Mouse (Mus musculus) frontal cortex, postnatal 14 days (tissue): Measurements from ENCODE around the gene P2ry6.

Experiments
- DNase-seq, 2 experiments: peaks; one replicate each; pipeline ENCODE4 v3.0.0; 2022; ENCODE audit warnings: low spot score in 2 of 2

The P2ry6 gene

DNA sequence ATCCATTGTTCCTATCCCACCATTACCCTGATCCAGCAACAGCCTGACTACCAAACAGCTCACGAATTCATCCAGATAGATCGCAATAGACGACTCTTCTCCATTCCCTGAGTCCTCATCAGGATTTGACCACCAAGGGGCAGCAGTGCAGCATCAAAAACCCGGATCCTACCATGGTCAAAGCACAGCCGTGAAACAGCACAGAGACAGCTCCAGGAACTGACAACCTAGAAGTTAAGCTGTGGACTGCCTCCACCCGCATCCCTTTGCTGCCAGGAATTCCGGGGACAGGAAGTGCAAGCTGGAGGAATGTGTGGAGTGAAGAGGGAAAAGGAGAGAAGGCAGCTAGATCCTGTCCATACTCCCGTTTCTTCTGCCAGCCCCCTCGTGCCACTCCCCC is 13.6 kb upstream of the P2ry6 start:
- DNase-seq, result peak; percentile 53 to 72

DNA sequence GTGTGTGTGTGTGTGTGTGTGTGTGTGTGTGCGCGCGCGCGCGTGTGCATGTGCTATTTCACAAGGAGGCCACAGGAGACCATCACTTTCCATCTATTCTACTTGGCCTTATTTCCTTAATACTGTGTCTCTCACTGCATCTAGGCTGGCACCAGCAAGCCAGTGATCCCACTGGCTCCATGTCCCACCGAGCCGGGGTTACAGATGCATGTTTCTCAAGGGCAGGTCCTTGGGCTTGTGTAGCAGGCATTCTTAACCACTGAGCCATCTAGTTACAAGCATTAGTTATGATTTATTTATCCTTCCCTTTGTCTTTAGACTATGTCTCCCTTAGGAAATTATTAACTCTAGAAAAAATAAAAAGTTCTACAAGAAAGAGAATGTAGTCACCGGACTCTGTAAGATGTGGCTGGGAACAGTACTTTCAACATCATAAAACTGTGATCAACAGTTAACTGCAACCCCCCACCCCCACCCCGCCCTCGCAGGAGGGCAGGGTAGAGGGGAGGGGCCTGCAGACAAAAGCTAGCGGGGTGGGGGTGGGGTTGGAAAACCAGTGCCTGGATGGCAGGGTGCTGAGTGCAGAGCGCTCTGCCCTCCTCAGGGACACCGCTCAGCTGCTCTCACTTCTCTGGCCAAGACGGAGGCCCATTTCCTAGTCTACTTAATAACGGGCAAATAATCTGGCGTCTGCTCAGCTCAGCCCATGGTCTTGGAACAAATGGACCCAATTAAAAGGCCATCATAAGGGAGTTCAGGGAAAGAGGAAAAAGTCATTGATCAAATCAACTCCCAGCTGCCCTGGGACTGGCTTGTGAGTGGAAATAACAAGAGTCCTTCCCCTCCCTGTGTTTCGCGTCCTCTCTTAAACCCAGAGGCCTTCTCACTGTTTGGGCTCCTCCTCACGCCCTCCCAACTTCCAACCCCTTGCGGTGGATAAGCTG is 10.3 kb upstream of the P2ry6 start:
- no peak for DNase-seq

DNA sequence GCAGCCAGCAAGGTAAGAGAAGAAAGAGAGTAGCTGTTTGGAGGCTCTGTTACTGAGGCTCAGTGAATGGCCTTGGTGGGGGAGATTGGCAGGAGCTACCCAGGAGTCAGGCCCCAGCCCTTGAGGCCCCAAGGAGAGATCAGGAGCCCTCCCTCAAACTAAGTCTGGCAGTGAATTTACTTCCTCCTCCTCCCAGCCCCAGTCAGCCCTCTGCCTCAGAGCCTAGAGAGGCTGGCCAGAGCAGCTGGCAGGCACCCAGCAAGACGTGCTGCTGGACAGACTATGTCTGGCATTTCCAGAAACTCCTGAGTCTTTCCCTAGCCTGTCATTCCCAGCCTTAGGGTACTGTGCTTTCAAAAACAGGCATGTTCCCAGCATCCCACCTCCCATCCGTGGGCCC is 4.7 kb upstream of the P2ry6 start:
- peak in 1 of 2 experiments; percentile 28 for DNase-seq

DNA sequence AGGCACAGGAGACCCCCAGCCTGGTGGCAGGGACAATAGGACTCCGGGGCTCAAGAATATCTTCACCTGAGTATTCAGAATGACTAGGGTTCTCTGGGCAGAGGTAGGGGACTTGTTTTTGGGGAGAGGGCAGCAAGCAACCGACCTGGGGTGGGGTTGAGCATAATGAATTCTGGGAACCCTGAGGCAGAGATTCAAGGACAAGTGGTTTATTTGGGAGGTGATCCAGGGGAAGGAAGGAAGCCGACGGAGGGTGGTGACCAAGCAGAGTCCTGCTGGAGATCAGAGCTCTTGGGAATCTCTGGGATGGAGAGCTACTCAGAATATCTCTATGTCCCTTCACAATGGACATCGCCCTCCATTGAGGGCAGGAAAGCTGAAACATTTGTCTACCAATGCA is 3.7 kb upstream of the P2ry6 start:
- no peak for DNase-seq

DNA sequence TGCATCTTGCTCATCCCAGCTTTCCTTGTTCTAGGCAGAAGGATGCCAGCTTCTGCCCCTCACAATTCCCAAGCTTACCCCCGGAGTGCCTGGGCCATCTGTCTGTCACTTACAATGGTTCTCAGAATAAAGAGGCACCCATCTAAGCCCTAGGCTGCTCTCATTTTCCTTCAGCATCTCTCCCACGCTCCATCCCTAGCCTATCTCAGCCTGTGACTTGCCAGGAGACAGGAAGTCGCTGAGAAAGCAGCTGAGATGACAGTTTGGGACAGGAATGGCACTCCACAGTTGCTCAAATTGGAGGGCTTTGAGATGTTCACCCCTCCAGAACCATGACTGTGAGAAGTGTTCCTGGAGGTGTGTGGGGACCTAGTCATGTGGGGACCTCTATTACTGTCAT is 1.6 kb downstream of the P2ry6 start:
- DNase-seq, result no peak

DNA sequence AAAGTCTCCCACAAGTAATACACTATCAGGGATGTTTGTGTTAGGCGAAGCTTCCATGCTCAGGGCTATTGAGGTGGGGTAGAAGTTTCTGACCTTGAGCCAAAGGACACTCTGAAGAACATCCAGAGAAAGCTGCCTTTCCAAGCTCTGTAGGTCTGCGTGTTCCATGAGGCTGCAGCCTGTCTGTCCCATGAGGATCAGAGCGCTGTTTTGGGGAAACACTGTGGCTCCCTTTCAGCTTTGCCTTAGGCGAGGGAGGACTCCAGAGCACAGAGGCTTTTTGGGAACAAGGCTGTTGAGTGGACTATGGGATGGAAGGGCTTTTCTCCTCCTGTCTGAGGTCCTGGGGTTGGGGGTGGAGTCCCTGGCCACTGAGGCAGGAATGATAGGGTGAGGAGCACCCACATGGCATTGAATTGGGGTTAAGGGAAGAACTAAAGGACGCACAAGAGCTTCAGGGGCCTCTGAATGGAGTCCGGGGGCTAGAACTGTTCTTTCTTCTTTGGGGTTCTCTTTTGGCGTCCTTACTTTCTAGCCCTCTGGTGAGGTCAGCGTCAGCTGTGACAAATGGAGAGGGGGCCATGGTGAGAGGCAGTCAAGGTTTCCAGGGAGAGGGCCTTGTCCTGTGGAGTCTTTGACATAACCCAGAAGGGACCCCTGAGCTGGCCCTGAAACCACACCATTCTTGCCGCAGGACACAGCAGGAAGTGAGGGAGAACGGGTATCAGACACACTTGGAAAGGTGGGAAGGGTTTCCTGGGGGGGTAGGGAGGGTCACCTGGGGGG is 5.4 kb downstream of the P2ry6 start:
- no peak for DNase-seq

DNA sequence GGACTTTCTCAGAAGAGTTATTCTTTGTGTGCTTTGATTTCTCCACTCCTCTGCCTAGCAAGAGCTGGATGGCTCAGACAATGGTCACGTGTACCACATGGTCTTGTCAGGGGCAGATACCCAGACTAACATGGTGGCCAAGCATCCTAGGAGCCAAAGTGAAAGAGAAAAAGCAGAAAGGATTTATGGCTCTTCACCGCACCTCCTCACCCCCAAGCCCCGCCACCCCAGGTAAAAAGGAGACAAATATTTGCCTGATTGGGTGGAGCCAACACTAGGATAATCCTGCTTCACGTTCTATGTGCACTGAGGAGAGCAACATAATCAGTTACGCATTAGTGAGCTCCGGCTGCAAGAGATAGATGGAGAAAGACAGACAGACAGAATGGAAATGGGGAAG is 6.1 kb downstream of the P2ry6 start:
- no peak for DNase-seq

DNA sequence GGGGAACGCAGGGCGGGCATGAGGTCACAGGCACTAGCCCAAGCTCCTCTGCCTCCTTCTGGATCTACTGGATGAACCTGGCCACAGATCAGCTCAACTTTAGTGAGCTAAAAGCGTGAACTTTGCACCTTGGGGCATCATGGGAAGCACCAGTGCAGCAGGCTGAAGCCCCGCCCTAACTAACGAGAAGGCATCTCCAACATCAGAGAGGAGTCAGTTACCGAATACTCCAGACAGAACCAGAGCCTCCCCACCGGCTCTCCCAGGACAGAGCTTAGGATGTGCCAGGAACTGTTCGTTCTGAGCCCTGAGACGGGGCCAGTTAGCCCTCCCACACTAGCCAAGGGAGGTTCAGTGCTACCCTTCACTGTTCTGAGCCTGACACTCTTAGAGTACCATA is 6.6 kb downstream of the P2ry6 start:
- no peak for DNase-seq

DNA sequence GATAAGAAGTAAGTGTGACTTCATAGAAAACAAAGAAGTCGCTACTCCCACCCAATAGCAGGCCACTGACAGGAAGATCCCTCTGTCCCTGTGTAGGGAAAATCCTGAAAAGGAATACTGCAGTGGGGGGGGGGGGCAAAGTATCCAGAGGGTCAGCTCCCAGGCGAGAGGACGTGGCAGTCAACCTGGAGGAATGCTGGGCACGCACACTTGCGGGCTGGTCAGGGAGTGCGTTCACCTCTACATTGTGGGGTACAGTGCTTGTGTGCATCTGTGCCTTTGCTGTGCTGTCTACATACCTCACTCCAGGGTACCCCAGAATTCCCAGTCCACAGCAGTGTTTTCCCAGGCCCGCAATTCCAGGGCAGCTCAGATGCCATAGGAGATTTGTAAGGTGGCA is 8.4 kb downstream of the P2ry6 start:
- DNase-seq, result no peak

DNA sequence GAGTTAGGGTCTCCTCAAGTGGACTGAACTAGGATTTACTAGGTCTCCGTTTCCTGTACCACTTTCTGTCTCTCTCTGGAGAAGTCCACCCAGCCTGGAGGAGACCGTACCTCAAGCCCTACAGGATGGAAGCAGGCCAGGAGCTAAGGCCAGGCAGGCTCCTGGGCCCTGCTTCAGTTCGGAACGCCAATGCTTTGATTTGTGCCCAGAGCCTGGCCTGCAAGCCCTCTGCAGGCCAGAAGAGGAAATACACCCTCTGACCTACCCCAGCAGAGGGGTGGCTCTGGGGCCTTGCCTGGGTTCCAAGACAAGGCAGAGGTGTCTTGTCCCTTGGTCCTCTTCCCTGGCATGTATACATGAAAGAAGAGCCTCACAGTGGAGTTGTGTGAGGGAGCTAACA is 9.4 kb downstream of the P2ry6 start:
- DNase-seq, result no peak

DNA sequence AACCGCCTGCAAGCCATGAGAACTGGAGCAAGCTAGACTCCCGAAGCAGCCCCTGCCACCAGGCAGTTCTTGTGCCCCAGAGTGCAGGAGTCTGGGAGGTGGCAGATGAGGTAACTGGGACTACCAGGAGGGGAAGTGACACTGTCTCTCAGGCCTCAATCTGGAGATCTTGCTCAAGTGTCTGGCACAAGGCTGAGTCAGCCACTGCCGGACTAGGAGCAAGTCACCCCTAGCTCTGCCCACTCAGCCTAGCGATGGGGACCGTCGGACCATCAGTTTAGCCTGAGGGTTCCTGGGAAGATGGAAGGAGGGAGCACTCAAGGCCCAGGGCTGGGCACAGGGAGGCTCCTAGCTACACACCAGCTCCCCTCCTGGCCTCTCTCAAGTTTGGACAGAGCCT is 10.2 kb downstream of the P2ry6 start:
- no peak for DNase-seq

DNA sequence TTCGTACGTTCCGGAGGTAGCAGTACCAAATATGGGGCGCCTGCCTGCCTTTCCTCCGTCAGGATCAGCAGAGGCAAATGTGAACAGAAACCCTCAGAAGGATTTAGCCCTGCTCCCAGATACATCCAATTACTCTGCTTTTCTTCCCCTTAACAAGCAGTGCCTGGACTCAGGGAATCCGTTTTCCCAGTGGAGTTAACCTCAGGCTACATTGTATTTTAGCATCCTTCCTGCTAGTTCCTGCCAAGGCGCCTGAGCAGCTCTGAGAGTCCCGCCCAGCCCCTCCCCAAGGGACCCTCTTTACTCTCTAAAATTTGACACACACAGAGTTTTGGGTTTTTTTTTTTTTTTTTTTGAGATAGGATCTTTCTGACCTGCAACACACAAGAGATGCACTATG is 11.1 kb downstream of the P2ry6 start:
- no peak for DNase-seq

DNA sequence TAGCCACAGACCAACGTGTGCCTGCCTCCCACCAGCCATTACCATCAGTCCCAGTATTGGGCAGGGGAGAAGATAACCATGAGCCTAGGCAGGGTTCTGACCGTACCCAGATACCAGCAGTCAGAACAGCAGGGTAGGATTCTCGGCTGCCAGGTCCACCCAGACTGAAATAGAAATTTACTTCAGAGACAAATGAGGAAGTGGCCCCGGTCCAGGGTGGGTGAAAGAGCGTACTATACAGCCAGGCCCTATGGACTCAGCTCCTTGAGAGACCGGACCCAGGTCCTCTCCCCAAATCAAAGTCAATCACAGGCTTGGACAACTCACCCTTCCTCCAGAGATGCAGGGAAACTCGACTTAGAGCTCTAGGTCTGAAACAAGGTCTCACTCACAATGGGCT is 13.3 kb downstream of the P2ry6 start:
- no peak for DNase-seq

DNA sequence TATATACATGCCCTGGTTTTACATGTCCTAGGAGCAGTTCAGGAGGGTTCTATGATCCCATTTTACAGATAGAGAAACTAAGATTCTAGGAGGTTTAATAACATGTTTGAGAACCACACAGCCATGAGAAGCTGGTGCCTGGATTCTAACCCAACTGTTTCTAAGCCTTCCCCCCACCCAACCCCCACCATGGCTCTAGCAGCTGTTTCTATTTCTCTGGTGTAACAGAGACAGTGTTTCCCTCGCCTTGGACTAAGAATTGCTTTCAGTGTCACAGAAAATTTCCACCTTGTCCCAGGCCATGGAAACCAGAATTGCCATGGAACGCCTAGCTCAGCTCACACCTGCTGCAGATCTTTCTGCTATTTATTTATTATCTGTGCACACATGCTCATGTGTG is 14.0 kb downstream of the P2ry6 start:
- DNase-seq, result no peak

DNA sequence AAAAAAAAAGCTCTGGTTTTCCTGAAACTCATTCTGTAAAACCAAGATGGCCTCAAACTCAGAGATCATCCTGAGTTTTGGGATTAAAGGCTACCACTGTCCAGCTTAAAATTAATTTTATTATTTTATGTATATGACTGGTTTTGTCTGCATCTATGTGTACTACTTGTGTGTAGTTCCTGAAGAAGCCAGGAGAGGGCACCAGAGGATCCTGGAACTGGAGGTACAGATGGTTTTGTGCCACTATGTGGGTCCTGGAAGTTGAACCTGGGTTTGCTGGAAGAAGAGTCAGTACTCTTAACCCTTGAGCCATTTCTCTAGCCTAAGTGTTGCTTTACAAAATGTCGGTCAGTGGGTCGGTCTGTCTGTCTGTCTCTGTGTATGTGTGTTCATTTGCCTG is 16.0 kb downstream of the P2ry6 start:
- DNase-seq, result no peak

DNA sequence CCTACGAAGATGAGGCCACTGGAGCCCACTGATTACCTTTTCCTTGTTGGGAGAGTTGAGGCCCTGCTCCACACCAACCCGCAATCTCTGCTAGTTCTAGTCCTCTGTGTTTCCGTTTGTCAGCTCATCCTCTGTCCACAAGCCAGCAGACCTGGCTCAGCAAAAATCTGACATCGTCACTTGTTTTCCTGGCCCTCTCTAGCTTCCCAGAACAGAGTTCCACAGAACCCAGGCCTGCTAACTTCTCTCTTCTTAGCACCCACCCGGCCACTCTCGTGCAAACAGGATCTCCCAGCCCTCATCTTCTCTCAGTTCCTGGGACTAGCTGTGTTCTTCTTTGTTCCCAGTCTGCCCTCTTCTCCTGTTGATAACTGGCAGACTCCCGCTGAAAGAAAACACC is 21.8 kb downstream of the P2ry6 start:
- DNase-seq, result no peak

DNA sequence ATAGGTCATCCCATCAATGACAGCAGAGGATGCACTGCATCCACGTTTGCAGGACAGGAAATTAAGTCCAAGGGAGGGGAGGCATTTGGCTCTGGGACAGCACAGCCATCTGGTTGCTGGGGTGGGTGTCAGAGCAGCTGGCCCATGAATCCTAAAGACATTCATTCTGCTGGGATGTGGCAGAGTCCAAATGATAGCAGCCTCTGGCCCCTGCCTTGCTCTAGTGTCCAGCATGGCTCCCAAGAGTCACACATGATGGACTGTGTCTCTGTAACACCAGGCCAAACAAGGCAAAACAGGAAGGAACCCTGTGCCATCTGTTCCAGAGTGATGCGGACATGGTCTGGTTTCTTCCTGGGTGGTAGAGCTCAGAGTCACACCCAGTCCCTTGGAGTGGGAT is 22.5 kb downstream of the P2ry6 start:
- no peak for DNase-seq

DNA sequence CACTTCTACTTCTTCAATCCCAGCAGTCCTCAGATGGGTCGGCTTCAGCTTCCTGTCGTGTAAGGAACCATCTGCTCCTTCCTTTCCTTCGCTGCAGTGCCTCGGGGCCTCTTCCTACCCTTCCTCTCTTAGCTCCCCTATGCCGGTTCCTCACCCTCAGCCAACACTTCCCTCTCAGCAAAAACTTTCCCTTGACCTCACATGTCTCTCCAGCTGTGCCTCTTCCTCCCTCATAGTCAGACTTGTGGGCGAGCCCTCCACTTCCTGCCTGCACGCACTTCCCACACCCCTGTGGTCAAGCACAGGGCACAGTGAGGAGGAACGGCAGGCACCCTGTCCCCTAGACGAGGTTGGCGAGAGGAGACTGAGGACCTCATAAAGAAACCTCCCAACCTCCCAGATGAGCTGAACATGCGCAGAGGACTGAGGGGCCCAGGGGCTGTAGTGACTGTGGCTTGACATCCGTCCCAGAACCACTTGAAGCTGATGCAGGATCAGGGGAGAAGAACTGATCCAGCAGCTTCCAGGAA is 23.9 kb downstream of the P2ry6 start:
- no peak for DNase-seq

DNA sequence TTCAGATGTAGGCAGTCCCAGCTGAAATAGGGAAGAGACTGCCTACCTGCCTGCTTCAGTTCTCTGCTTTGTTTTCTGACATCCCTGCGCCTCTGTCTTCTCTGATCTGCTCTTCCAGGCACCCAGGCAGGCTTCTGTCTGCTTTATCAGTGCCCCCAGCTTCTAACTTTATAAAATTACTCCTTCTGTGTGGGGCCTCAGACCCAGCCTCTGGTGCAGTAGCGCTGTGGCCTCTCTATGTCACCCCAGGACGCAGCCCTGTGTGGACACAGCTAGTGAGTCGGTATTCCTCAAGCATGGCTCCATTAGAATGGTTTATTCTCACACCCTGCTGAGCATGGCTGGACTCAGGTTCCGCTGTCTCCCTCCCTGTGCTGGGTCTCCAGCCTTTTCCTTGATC is 24.4 kb downstream of the P2ry6 start:
- DNase-seq, result no peak

DNA sequence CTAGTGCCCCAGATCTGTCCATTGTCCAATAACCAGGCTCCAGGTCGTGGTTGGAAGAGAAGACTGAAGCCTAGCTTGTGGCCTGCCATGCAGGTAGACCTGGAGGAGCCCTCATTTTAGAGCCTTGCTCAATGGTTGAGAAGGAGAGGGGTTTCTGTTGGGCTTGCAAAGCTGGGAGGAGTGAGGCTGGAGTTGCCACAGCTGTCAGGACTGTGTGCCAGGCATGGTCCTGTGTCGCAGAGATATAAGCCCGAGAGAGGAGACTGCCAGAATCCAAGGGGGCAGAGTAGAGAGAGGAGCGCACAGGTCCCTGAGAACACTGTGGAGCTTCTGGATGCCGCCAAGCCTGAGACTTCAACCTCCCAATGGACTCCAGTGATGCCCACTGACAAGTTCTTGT is 29.7 kb downstream of the P2ry6 start:
- DNase-seq, result no peak

DNA sequence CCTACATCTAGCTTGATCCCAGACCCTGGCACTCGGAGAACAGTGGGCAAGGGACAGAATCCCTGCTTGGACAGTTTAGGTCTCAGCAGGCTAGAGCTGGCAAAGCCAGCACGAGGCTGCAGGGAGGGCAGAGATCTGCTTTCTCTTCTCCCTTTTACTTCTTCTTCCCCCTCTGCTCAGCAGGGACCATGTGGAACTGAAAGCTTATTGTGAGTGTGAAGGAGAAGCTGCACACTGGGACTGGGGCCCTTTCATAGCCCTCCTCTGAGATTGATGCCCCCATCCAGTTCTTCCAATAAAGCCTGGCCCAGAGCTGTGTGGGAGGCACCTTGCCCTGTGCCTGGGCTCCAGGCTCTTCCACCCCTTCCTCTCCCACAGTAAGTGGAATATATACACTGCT is 30.1 kb downstream of the P2ry6 start:
- no peak for DNase-seq

DNA sequence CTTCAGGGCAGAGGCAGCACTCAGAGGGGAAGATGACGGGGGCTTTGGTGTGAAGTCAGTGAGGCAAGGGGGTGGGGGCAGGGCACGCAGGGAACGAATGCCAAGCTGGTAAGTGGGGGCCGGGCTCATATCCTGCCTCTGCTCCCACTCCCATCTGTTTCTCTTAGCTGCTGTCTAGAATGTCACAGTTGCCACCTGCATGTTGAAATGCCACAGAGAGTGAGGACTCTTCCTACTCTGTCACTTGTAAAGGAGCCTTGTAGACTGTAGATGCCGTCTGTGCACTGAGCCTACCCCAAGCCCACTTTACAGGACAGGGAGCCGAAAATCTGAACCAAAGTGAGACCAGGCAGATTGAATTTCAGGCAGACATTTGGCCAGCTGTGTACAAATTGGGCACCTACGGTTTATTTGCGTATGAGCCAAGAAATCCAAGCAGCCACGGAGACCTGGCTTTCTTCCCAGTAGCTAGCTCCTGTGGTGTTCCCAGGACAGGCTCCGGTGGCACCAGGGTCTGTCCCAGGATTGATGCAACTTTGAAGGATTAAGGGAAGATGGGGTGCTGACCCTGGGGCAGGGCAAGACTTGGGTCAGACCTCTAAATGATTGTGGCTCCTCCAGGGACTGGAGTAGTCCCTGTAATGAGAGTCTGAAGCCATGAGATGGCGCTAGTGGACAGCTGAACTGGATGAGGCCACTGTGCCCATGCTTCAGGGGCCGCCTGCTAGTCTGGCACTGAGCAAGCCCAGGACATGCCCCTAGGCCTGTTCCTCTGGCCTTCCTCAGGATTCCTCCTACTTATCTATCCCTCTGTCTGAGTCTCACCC is 31.4 kb downstream of the P2ry6 start:
- DNase-seq, result peak in 1 of 2 experiments; percentile 51
